Mouse (Mus musculus) liver, postnatal 0 days (tissue): ENCODE measurements around the gene Triobp.

Experiments used
- CTCF ChIP-seq: sonication (generic); IDR thresholded peaks from 2 replicates; pipeline ENCODE4 v1.5.1; 2016; ENCODE audit warnings: antibody characterized with exemption, low read depth
- EP300 ChIP-seq: IDR thresholded peaks from 2 replicates; pipeline ENCODE4 v1.6.1; 2016; ENCODE audit warnings: antibody characterized with exemption, low read depth, mild to moderate bottlenecking

- TF ChIP-seq CTCF (no peak), EP300 (no peak)
Measured at GRCm38 (mm10) chr15:79029519-79030241, 82.2 kb downstream of the Triobp start.
